18 mouse cellular contexts compared by ENCODE assay signal in the genomic region with DNA sequence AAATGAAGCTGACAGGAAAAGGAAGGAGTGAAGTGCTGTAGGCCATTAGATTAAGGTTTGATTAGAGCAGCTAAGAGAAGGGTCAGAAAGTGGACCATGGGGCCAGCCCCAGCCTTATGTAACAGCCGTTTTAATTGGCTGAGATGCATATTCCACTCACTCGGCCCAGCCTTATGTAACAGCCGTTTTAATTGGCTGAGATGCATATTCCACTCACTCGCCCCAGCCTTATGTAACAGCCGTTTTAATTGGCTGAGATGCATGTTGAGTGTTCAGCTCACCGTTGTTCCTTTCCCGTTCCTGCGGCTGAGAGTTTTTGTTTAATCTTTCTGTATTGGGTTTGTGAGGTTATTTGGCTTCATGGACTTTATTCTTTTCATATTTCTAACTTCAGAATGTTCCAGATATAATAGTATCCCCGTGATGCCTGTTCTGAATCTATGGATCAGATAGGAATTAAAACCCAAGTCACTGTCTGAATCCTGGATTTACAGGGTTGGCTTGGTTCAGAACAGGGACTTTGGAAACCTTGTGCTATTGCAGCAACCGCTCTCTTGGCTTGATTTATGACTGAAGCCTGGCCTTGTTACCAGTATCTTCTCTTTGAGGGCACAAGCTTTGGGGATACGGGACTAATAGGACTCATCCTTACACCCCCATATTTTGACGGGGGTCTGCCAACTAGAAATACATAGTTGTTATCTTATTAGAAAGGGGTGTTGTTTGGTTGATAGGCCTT.
DNase-seq lines count a peak whose midpoint lies in the region; ATAC-seq lines count a peak whose summit lies in the region.
"Had no signal": no experiment of that assay in that cellular context is flagged by ENCODE, and none has a peak within 500 bp of the region (broad histone marks: within the 10 kb centered on the region; RNA-seq: fewer than 3 reads in every experiment).

No protein-coding gene starts in this region.

- H3K27ac ChIP-seq in lung, embryonic 16.5 days (ENCODE audit: low read length): peak overlapping the region; percentile 18
- H3K27ac ChIP-seq: heart, embryonic 10.5 days; hindbrain, embryonic 13.5 days; limb, embryonic 13.5 days had no signal

- H3K36me3 ChIP-seq in lung, embryonic 16.5 days (ENCODE audit: control insufficient read depth, insufficient read depth, low read length): peaks cover 3% of the 10 kb centered on the region; the same call in 1 of the 2 replicates
- H3K36me3 ChIP-seq: heart, embryonic 10.5 days; hindbrain, embryonic 13.5 days; limb, embryonic 13.5 days had no signal

- peaks cover 18% of the 10 kb centered on the region for H3K4me1 ChIP-seq in lung, embryonic 16.5 days (replicated peaks; ENCODE audit: control insufficient read depth, insufficient read depth, low read length)
- H3K4me1 ChIP-seq: heart, embryonic 10.5 days; hindbrain, embryonic 13.5 days had no signal

- H3K9ac ChIP-seq in lung, embryonic 16.5 days (ENCODE audit: low read length): no peak overlapping the region
- H3K9ac ChIP-seq: hindbrain, embryonic 13.5 days; limb, embryonic 13.5 days had no signal

- ATAC-seq in lung, embryonic 16.5 days (ENCODE audit: low read depth): no peak

- H3K4me3 ChIP-seq in lung, embryonic 16.5 days (ENCODE audit: low read length): no peak overlapping the region
- H3K4me3 ChIP-seq: heart, embryonic 10.5 days; hindbrain, embryonic 13.5 days; limb, embryonic 13.5 days; megakaryocyte, embryonic 14.5 days had no signal

- no peaks in the 10 kb centered on the region for H3K27me3 ChIP-seq in lung, embryonic 16.5 days (ENCODE audit: control insufficient read depth, insufficient read depth, low read depth, low read length)
- H3K27me3 ChIP-seq: CH12.LX; hindbrain, embryonic 13.5 days; limb, embryonic 13.5 days had no signal

- H3K9me3 ChIP-seq in lung, embryonic 16.5 days (ENCODE audit: control insufficient read depth, low read length): no peaks in the 10 kb centered on the region
- H3K9me3 ChIP-seq: heart, embryonic 10.5 days; hindbrain, embryonic 13.5 days; limb, embryonic 13.5 days; megakaryocyte, embryonic 14.5 days had no signal

- peak; percentile 53 for DNase-seq in adrenal gland, adult 8-10 months
- DNase-seq in adrenal gland, adult 18-20 months (ENCODE audit: low spot score in 2 of 2): no peak
- DNase-seq in heart, adult 11 months: peak; percentile 94
- DNase-seq in heart, postnatal 36 days: no peak
- DNase-seq in lung, postnatal 10 days: no peak
- peak; percentile 75 for DNase-seq in brain, adult 2 months (ENCODE audit: low read depth, low spot score)
- no peak for DNase-seq in Muller cell, postnatal 12 days (ENCODE audit: inconsistent ontology term)
- DNase-seq: cerebellum, adult 2 months; gastrocnemius, postnatal 25 days; heart, postnatal 10 days; kidney, adult 9 months; spleen, adult 18-20 months had no signal

- intact Hi-C loops in heart, postnatal 36 days (cut with DNase I): loop anchor here (5.0 kb wide), 1 partner anchor 67 kb away; no protein-coding TSS in a partner anchor

- WGBS in lung, embryonic 16.5 days: 81% methylated on average over 12 of the region's 12 CpGs

- H3K4me2 ChIP-seq in lung, embryonic 16.5 days (ENCODE audit: low read depth, low read length): no peak overlapping the region
- H3K4me2 ChIP-seq: hindbrain, embryonic 13.5 days; limb, embryonic 13.5 days had no signal

Comparison
In these comparisons a context has a peak if more than half of its experiments do, and no peak if none do; other contexts are left out.
1. DNase-seq: peak in adrenal gland, adult 8-10 months (single experiment), heart, adult 11 months (single experiment) and brain, adult 2 months (single experiment); none in adrenal gland, adult 18-20 months (0 of 2), heart, postnatal 36 days (0 of 2), lung, postnatal 10 days (single experiment) and Muller cell, postnatal 12 days (single experiment).